Mouse (Mus musculus): ENCODE results near the gene Polr2l. TPM values are rescaled to one million over a fixed set of nuclear protein-coding genes. Genes with fewer than 3 reads are reported as not detected.

Gene Polr2l
- total and polyA plus RNA-seq, 2 experiments from 2014 or later = 25.5 to 81.6 TPM

- no peak for ATAC-seq
Observed at GRCm38 (mm10) chr7:141460001-141460390, 14.9 kb downstream of the Polr2l start.

GRCm38 (mm10) chr7:141459301-141459711, 15.6 kb downstream of the Polr2l start:
- DNase-seq (ENCODE audit: low spot score) = no peak

More at GRCm38 (mm10) chr7:141460001-141460390, 14.9 kb downstream of the Polr2l start:
- Histone ChIP-seq H3K36me3 (ENCODE audit: insufficient read depth, low read length) (0 out of 2 replicates have a peak, but pooled peaks cover 4% of the 10 kb centered on the region), H3K4me2 (ENCODE audit: low read depth, low read length) (no peak overlapping the region), H3K27me3 (ENCODE audit: insufficient read depth, low read length) (peaks cover 22% of the 10 kb centered on the region), H3K9me3 (ENCODE audit: low read length) (no peaks in the 10 kb centered on the region), H3K27ac (no peak overlapping the region), H3K4me3 (ENCODE audit: low read length) (no peak overlapping the region), H3K4me1 (ENCODE audit: insufficient read depth, low read length) (0 out of 2 replicates have a peak, but pooled peaks cover 8% of the 10 kb centered on the region), H3K9ac (replicated peaks; ENCODE audit: low read length) (no peak overlapping the region)
- WGBS = 78% methylated on average over 5 of the region's 5 CpGs
- DNase-seq (ENCODE audit: low spot score) = no peak
- TF ChIP-seq CTCF (IDR thresholded peaks at IDR 0.05; ENCODE audit: low read depth) = no peak

GRCm38 (mm10) chr7:141458661-141459060, 16.3 kb downstream of the Polr2l start:
- H3K4me3 ChIP-seq (ENCODE audit: low read length) = no peak overlapping the region
- H3K4me2 ChIP-seq (ENCODE audit: low read depth, low read length) = no peak overlapping the region
- DNase-seq (ENCODE audit: low spot score) (no peak), ATAC-seq (no peak)
- TF ChIP-seq CTCF (IDR thresholded peaks at IDR 0.05; ENCODE audit: low read depth) = no peak
- H3K27me3 ChIP-seq (ENCODE audit: insufficient read depth, low read length) = peaks cover 16% of the 10 kb centered on the region
- WGBS = 94% methylated on average over 11 of the region's 11 CpGs
- H3K36me3 ChIP-seq (ENCODE audit: insufficient read depth, low read length) = 0 out of 2 replicates have a peak, but pooled peaks cover 4% of the 10 kb centered on the region
- no peaks in the 10 kb centered on the region for H3K9me3 ChIP-seq (ENCODE audit: low read length)
- H3K27ac ChIP-seq = no peak overlapping the region
- H3K9ac ChIP-seq (replicated peaks; ENCODE audit: low read length) = no peak overlapping the region
- H3K4me1 ChIP-seq (ENCODE audit: insufficient read depth, low read length) = 0 out of 2 replicates have a peak, but pooled peaks cover 8% of the 10 kb centered on the region

More at GRCm38 (mm10) chr7:141459301-141459711, 15.6 kb downstream of the Polr2l start:
- no peak for ATAC-seq
- Histone ChIP-seq H3K4me3 (ENCODE audit: low read length) (no peak overlapping the region), H3K27ac (no peak overlapping the region), H3K27me3 (ENCODE audit: insufficient read depth, low read length) (peaks cover 21% of the 10 kb centered on the region), H3K4me2 (ENCODE audit: low read depth, low read length) (no peak overlapping the region), H3K36me3 (ENCODE audit: insufficient read depth, low read length) (0 out of 2 replicates have a peak, but pooled peaks cover 4% of the 10 kb centered on the region), H3K9ac (replicated peaks; ENCODE audit: low read length) (no peak overlapping the region), H3K4me1 (ENCODE audit: insufficient read depth, low read length) (0 out of 2 replicates have a peak, but pooled peaks cover 8% of the 10 kb centered on the region), H3K9me3 (ENCODE audit: low read length) (no peaks in the 10 kb centered on the region)
- no peak for TF ChIP-seq CTCF (IDR thresholded peaks at IDR 0.05; ENCODE audit: low read depth)
- WGBS = 89% methylated on average over 17 of the region's 17 CpGs

- DNase-seq (ENCODE audit: low spot score) (no peak), ATAC-seq (no peak)
- WGBS = 82% methylated on average over 15 of the region's 15 CpGs
- Histone ChIP-seq H3K4me1 (ENCODE audit: insufficient read depth, low read length) (0 out of 2 replicates have a peak, but pooled peaks cover 8% of the 10 kb centered on the region), H3K4me2 (ENCODE audit: low read depth, low read length) (no peak overlapping the region), H3K4me3 (ENCODE audit: low read length) (no peak overlapping the region), H3K9me3 (ENCODE audit: low read length) (no peaks in the 10 kb centered on the region), H3K9ac (replicated peaks; ENCODE audit: low read length) (no peak overlapping the region), H3K27ac (no peak overlapping the region), H3K36me3 (ENCODE audit: insufficient read depth, low read length) (0 out of 2 replicates have a peak, but pooled peaks cover 4% of the 10 kb centered on the region), H3K27me3 (ENCODE audit: insufficient read depth, low read length) (peaks cover 11% of the 10 kb centered on the region)
- peak; percentile 49 for TF ChIP-seq CTCF (IDR thresholded peaks at IDR 0.05; ENCODE audit: low read depth)
Observed at GRCm38 (mm10) chr7:141457986-141458660, 16.8 kb downstream of the Polr2l start.

GRCm38 (mm10) chr7:141457236-141457635, 17.7 kb downstream of the Polr2l start:
- H3K4me3 ChIP-seq (ENCODE audit: low read length) = no peak overlapping the region
- 93% methylated on average over 14 of the region's 14 CpGs for WGBS
- H3K4me2 ChIP-seq (ENCODE audit: low read depth, low read length) = no peak overlapping the region
- TF ChIP-seq CTCF (IDR thresholded peaks at IDR 0.05; ENCODE audit: low read depth) = no peak
- peaks cover 10% of the 10 kb centered on the region for H3K27me3 ChIP-seq (ENCODE audit: insufficient read depth, low read length)
- ATAC-seq = no peak
- no peak overlapping the region for H3K27ac ChIP-seq
- DNase-seq (ENCODE audit: low spot score) = no peak
- H3K36me3 ChIP-seq (ENCODE audit: insufficient read depth, low read length) = peaks cover 5% of the 10 kb centered on the region; the same call in 1 of the 2 replicates
- no peaks in the 10 kb centered on the region for H3K9me3 ChIP-seq (ENCODE audit: low read length)
- H3K4me1 ChIP-seq (ENCODE audit: insufficient read depth, low read length) = 0 out of 2 replicates have a peak, but pooled peaks cover 8% of the 10 kb centered on the region
- H3K9ac ChIP-seq (replicated peaks; ENCODE audit: low read length) = no peak overlapping the region

GRCm38 (mm10) chr7:141456739-141457138, 18.2 kb downstream of the Polr2l start:
- Histone ChIP-seq H3K9ac (replicated peaks; ENCODE audit: low read length) (no peak overlapping the region), H3K27ac (no peak overlapping the region), H3K4me3 (ENCODE audit: low read length) (no peak overlapping the region), H3K36me3 (ENCODE audit: insufficient read depth, low read length) (peaks cover 10% of the 10 kb centered on the region), H3K4me2 (ENCODE audit: low read depth, low read length) (no peak overlapping the region), H3K9me3 (ENCODE audit: low read length) (no peaks in the 10 kb centered on the region), H3K4me1 (ENCODE audit: insufficient read depth, low read length) (0 out of 2 replicates have a peak, but pooled peaks cover 8% of the 10 kb centered on the region), H3K27me3 (ENCODE audit: insufficient read depth, low read length) (peaks cover 10% of the 10 kb centered on the region)
- no peak for TF ChIP-seq CTCF (IDR thresholded peaks at IDR 0.05; ENCODE audit: low read depth)
- DNase-seq (ENCODE audit: low spot score) = no peak
- WGBS = 90% methylated on average over 6 of the region's 6 CpGs
- no peak for ATAC-seq

All from hindbrain, postnatal 0 days (tissue).